Mouse (Mus musculus) heart, embryonic 14.5 days (tissue): ENCODE data around the gene Rspo3. TPM values are rescaled to one million over a fixed set of nuclear protein-coding genes. Genes with fewer than 3 reads are reported as not detected.

Source experiments
- ATAC-seq: fragments of 200-750 bp; cut with Nextera tagmentation; 2 replicates; pipeline ENCODE4 v1.8.0; 2017; ENCODE audit warnings: low read depth, moderate TSS enrichment; ENCODE audit not compliant: insufficient number of reproducible peaks, insufficient read depth, low FRiP score
- H3K27ac ChIP-seq, 2 experiments: fragments of 200-500 bp in 1 of 2; fragments of 300-500 bp in 1 of 2; sonication (generic) in 1 of 2; replicated peaks in 1 of 2; 2 replicates each; pipeline ENCODE4 v1.5.1; 2012 to 2014; ENCODE audit warnings: low read depth in 2 of 2, low read length in 2 of 2, control low read depth in 1 of 2, mild to moderate bottlenecking in 1 of 2, mixed read lengths in 1 of 2; ENCODE audit not compliant: control insufficient read depth in 1 of 2, insufficient read depth in 1 of 2
- H3K27me3 ChIP-seq: fragments of 300-500 bp; sonication (generic); 2 replicates; pipeline ENCODE4 v1.6.1; 2014; ENCODE audit warnings: mild to moderate bottlenecking, low read length, control low read depth; ENCODE audit not compliant: control insufficient read depth, insufficient read depth
- H3K36me3 ChIP-seq: fragments of 300-500 bp; sonication (generic); 2 replicates; pipeline ENCODE4 v1.6.1; 2014; ENCODE audit warnings: mild to moderate bottlenecking, control low read depth, low read length, mixed read lengths; ENCODE audit not compliant: control insufficient read depth, insufficient read depth
- H3K4me1 ChIP-seq, 2 experiments: fragments of 200-500 bp in 1 of 2; fragments of 300-500 bp in 1 of 2; sonication (generic) in 1 of 2; 2 replicates each; pipeline ENCODE4 v1.6.1; 2012 to 2014; ENCODE audit warnings: low read length in 2 of 2, control low read depth in 1 of 2, mixed read lengths in 1 of 2; ENCODE audit not compliant: control insufficient read depth in 2 of 2, insufficient read depth in 2 of 2
- H3K4me2 ChIP-seq: fragments of 300-500 bp; sonication (generic); 2 replicates; pipeline ENCODE4 v1.6.1; 2014; ENCODE audit warnings: mild to moderate bottlenecking, low read length
- H3K4me3 ChIP-seq, 2 experiments: fragments of 200-500 bp in 1 of 2; fragments of 300-500 bp in 1 of 2; sonication (generic) in 1 of 2; 2 replicates each; pipeline ENCODE4 v1.5.1; 2012 to 2014; ENCODE audit warnings: low read length in 2 of 2, mild to moderate bottlenecking in 2 of 2, control low read depth in 1 of 2, low read depth in 1 of 2, moderate library complexity in 1 of 2; ENCODE audit not compliant: control insufficient read depth in 1 of 2, insufficient read depth in 1 of 2
- H3K9ac ChIP-seq: fragments of 300-500 bp; sonication (generic); 2 replicates; pipeline ENCODE4 v1.6.1; 2014; ENCODE audit warnings: mild to moderate bottlenecking, low read length
- H3K9me3 ChIP-seq: fragments of 300-500 bp; sonication (generic); 2 replicates; pipeline ENCODE4 v1.6.1; 2016; ENCODE audit warnings: low read length, control low read depth; ENCODE audit not compliant: control insufficient read depth
- WGBS: fragments of 180-500 bp; shearing (Covaris S2); extraction: QIAGEN DNeasy Blood & Tissue Kit; methylation state at CpG from one replicate; pipeline ENCODE4 v1.1.7; 2014; 5-methylcytosine and 5-hydroxymethylcytosine counted together
- polyA plus RNA-seq: library from polyadenylated mRNA; unstranded; fragments of >200 nt; fragmentation: Nextera tagmentation; extraction: Ambion mirVana; gene quantifications from 2 replicates; pipeline ENCODE4 v1.2.1, GENCODE M21; 2014

The Rspo3 gene
- 6.3 and 8.7 TPM in 2 replicates for polyA plus RNA-seq

- peak; percentile 69 for ATAC-seq
- peak within 1 kb of the TSS; percentile 70 to 89 for H3K4me3 ChIP-seq
- peak within 1 kb of the TSS; percentile 76 for H3K9ac ChIP-seq
- peaks cover 10 to 26% of the 10 kb centered on the region in 2 experiments for H3K4me1 ChIP-seq
- WGBS = 1% methylated on average over 43 of the region's 44 CpGs
- H3K36me3 ChIP-seq = no peaks in the 10 kb centered on the region
- H3K27ac ChIP-seq = peak within 1 kb of the TSS; percentile 10 to 41; a peak in 3 of 4 replicates
- H3K4me2 ChIP-seq = peak within 1 kb of the TSS; percentile 97
- H3K27me3 ChIP-seq = peaks cover 13% of the 10 kb centered on the region
- no peaks in the 10 kb centered on the region for H3K9me3 ChIP-seq
These were observed at the start of gene Rspo3 for GRCm38 (mm10) chr10:29535546-29536260. Gene Rspo3 (minus strand): TSS chr10:29535867.

DNA sequence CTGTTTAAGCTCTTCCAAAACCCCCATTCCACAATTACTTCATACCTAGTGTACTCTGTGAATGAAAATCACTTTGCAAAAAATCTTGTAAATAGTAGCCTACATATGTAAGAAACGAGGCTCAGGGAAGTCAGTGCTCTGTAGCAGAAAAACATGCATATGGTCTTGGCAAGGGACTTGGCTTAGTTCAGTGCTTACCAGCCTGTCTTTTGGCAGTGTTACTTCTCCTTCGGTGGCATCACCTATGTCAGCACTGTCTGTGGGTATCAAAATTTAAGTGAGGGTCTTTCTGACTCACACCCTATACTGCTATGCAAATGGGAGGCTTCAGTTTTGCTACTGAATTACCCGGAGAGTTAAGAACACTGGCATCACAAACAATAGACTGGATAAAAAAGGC lies 46.3 kb upstream of the Rspo3 start:
- Histone ChIP-seq H3K9me3 (no peaks in the 10 kb centered on the region), H3K27ac (no peak overlapping the region), H3K4me1 (no peaks in the 10 kb centered on the region), H3K4me2 (no peak overlapping the region), H3K36me3 (no peaks in the 10 kb centered on the region), H3K27me3 (no peaks in the 10 kb centered on the region), H3K9ac (no peak overlapping the region), H3K4me3 (no peak overlapping the region)
- WGBS = 66% methylated on average over 3 of the region's 3 CpGs
- no peak for ATAC-seq

DNA sequence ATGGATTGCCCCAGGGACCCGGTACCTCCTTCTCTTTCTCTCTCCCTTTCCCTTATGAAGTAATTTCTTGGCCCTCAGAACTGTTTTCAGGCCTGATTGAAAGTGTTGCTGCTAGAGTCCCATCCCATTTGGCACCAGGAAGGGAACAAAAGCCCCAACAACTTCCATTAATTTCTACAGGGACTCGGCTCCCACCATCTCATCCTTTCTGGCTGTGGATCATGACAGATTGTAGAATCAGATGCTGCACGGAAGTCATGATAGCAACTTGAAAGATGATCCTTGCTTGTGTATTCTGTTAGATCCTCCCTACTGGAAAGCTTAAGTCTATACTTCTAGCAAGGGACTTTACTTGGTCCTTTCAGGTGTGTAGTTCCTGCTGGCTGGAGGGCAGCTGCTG lies 45.8 kb upstream of the Rspo3 start:
- Histone ChIP-seq H3K4me3 (no peak overlapping the region), H3K4me2 (no peak overlapping the region), H3K9me3 (no peaks in the 10 kb centered on the region), H3K9ac (no peak overlapping the region), H3K4me1 (no peaks in the 10 kb centered on the region), H3K36me3 (no peaks in the 10 kb centered on the region), H3K27me3 (no peaks in the 10 kb centered on the region), H3K27ac (no peak overlapping the region)
- ATAC-seq = no peak
- WGBS = 69% methylated on average over 3 of the region's 3 CpGs

- Histone ChIP-seq H3K9ac (no peak overlapping the region), H3K36me3 (no peaks in the 10 kb centered on the region), H3K4me3 (no peak overlapping the region), H3K4me1 (no peaks in the 10 kb centered on the region), H3K27ac (no peak overlapping the region), H3K9me3 (no peaks in the 10 kb centered on the region), H3K27me3 (no peaks in the 10 kb centered on the region), H3K4me2 (no peak overlapping the region)
- WGBS = 64% methylated on average over 2 of the region's 2 CpGs
- no peak for ATAC-seq
These were observed 20.3 kb upstream of the Rspo3 start for GRCm38 (mm10) chr10:29555983-29556382.

- no peaks in the 10 kb centered on the region for H3K4me1 ChIP-seq
- H3K4me2 ChIP-seq = no peak overlapping the region
- no peaks in the 10 kb centered on the region for H3K27me3 ChIP-seq
- no peaks in the 10 kb centered on the region for H3K36me3 ChIP-seq
- no peak overlapping the region for H3K4me3 ChIP-seq
- H3K27ac ChIP-seq = no peak overlapping the region
- WGBS = 51% methylated on average over 2 of the region's 2 CpGs
- H3K9me3 ChIP-seq = no peaks in the 10 kb centered on the region
- ATAC-seq = no peak
- no peak overlapping the region for H3K9ac ChIP-seq
These were observed 18.7 kb upstream of the Rspo3 start for GRCm38 (mm10) chr10:29554365-29554764.

DNA sequence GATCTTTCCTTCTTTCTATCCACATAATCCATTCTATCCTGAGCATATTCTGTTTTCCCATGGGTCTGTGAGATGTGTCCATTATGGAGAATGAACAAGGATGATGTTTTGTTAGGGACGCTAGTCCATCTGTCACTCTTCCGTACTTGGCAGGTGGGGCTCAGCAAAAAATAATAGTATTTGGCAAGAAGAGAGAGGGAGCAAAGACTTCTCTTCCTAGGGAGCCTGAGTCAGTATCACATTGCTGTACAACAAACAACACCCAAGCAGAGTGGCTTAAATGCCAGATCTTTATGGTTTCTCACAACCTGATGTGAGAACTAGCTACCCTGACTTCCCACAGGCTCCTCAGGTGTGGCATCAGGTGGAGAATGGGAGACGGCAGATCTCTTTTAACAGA lies 7.3 kb upstream of the Rspo3 start:
- H3K27ac ChIP-seq = no peak overlapping the region
- H3K9ac ChIP-seq = no peak overlapping the region
- no peak for ATAC-seq
- no peaks in the 10 kb centered on the region for H3K27me3 ChIP-seq
- peaks cover 0 to 13% of the 10 kb centered on the region in 2 experiments; a peak in 2 of 4 replicates for H3K4me1 ChIP-seq
- H3K36me3 ChIP-seq = no peaks in the 10 kb centered on the region
- no peaks in the 10 kb centered on the region for H3K9me3 ChIP-seq
- WGBS = 65% methylated on average over 3 of the region's 3 CpGs
- H3K4me3 ChIP-seq = no peak overlapping the region
- no peak overlapping the region for H3K4me2 ChIP-seq

- WGBS = 16% methylated on average over 2 of the region's 2 CpGs
- Histone ChIP-seq H3K9ac (no peak overlapping the region), H3K27me3 (no peaks in the 10 kb centered on the region), H3K9me3 (no peaks in the 10 kb centered on the region), H3K4me1 (peaks cover under 1 to 22% of the 10 kb centered on the region in 2 experiments; a peak in 3 of 4 replicates), H3K27ac (no peak overlapping the region), H3K4me2 (no peak overlapping the region; the same call in 1 of the 2 replicates), H3K4me3 (no peak overlapping the region), H3K36me3 (no peaks in the 10 kb centered on the region)
- no peak for ATAC-seq
These were observed 3.8 kb upstream of the Rspo3 start for GRCm38 (mm10) chr10:29539516-29539915.

GRCm38 (mm10) chr10:29538791-29539190 lies 3.1 kb upstream of the Rspo3 start:
- WGBS = 49% methylated on average over 2 of the region's 2 CpGs
- peaks cover 6% of the 10 kb centered on the region for H3K27me3 ChIP-seq
- no peaks in the 10 kb centered on the region for H3K36me3 ChIP-seq
- peak overlapping the region in 1 of 2 experiments; percentile 53; a peak in 1 of 4 replicates for H3K27ac ChIP-seq
- no peak overlapping the region for H3K9ac ChIP-seq
- no peak for ATAC-seq
- H3K4me2 ChIP-seq = no peak overlapping the region
- H3K9me3 ChIP-seq = no peaks in the 10 kb centered on the region
- H3K4me1 ChIP-seq = peaks cover 5 to 26% of the 10 kb centered on the region in 2 experiments; a peak in 3 of 4 replicates
- H3K4me3 ChIP-seq = no peak overlapping the region
